Mouse (Mus musculus) c-Kit-positive CD71-positive TER-119-negative erythroid progenitor cells, embryonic 14.5 days (primary cell): ENCODE results near the gene Tmem145.
A peak's percentile ranks its signal among the peaks of the same experiment; 100 is the strongest.

Experiments used
- DNase-seq: peaks from one replicate; pipeline ENCODE4 v3.0.0-alpha.2; 2013; ENCODE audit warnings: low read depth

Gene Tmem145

DNA sequence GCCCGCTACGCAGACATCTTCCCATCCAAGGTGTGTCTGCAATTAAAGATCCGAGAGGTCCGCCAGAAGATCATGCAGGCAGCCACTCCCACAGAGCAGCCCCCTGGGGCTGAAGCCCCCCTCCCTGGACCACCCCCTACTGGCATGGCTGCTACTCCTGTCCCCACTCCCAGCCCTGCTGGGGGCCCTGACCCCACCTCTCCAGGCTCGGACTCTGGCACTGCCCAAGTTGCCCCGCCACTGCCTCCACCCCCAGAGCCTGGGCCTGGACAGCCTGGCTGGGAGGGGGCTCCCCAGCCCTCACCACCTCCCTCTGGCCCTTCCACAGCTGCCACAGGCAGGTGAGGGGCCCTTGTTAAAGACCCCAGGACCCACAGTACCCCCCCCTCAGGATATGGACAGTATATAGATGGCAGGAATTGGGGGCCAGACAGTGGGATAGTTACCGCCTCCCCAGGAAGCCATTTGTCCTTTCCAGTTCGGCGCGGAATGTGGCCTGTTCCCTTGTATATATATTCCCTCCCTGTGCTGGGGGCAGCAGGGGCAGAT, 12.6 kb upstream of the Tmem145 start:
- DNase-seq = no peak

DNA sequence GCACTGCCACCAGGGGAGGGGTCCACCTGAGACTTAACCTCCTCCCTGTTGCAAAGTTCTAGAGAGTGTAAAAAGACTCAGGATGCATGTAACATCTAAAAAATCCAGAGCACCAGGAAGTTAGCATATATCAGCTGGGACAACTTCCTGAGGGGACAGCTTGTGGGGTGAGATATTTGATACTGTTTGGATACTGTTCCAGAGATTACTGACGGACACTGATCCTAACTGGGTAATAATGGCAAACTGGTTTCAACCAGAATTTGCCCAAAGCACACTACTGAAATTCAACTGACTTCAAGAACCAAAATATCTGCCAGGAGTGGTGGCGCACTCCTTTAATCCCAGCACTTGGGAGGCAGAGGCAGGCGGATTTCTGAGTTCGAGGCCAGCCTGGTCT, 11.4 kb upstream of the Tmem145 start:
- DNase-seq = no peak

- no peak for DNase-seq
Measured at GRCm38 (mm10) chr7:25294960-25295722, 10.8 kb upstream of the Tmem145 start.

GRCm38 (mm10) chr7:25296945-25297453, 8.9 kb upstream of the Tmem145 start:
- no peak for DNase-seq

DNA sequence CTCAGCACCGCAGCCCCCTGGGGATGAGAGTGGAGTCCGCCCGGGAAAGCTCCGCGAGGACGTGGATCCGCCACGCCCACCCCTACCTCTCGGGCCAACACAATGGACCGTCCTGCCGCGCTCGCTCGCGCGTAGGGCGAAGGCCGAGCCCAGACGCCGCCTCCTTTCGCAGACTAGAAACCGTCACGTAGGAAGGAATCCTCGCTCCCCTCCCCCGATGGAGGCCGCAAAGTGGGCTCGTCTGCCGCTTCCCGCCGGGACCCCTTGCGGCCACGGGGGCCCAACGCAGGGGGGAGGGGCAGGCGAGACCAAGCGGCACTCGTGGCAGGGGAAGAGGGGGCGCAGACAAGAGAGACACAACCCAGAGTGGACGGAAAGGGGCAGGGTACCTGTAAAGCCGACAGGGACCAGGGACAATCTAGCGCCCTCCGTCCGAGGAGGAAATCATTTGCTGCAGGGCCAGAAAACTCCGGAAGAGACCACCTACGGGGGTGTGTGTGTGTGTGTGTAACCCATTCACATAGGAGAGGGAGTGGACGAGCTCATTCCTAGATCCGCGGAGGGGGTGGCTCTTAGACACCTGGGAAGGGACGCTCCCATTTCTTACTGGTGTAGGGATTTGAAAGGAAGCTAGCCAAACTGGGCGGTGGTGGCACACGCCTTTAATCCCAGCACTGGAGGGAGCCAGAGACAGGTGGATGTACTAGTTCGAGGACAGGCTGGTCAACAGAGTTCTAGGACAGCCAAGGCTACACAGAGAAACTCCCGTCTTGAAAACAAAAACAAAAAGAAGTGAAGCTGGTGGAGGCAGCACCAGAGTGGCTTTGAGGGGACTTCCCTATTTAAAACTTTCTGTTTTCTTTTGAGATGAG, 8.2 kb upstream of the Tmem145 start, which contains the start of gene Pafah1b3:
Gene Pafah1b3, minus strand, starts transcription at position 533 of the 872 bp plus-strand sequence.
- DNase-seq = no peak

DNA sequence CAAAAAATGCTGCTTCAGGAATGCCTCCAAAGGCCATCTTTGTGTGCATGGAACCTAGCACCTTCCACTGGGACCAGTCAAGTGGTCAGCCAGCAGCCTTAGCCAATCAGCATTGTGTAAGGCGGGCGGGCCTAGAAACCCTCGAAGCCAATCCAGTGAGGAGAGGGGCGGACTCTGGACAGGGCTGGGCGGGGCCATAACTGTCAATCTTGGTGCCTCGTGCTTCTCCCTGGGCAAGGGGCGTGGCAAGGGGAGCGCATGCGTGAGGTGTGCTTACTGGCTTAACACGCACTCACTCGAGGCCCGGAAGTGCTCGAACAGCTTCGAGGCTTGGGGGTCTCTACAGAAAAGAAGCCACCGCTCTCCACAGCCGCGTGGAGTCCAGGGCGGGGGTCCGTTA, 4.8 kb upstream of the Tmem145 start, which contains the start of gene Prr19:
Gene Prr19, plus strand, starts transcription at position 349 of the 400 bp plus-strand sequence.
- DNase-seq = no peak

GRCm38 (mm10) chr7:25303003-25303684, 2.8 kb upstream of the Tmem145 start:
- no peak for DNase-seq

GRCm38 (mm10) chr7:25303685-25304006, 2.3 kb upstream of the Tmem145 start:
- no peak for DNase-seq

- no peak for DNase-seq
Measured at GRCm38 (mm10) chr7:25305481-25305880, 425 bp upstream of the Tmem145 start.

DNA sequence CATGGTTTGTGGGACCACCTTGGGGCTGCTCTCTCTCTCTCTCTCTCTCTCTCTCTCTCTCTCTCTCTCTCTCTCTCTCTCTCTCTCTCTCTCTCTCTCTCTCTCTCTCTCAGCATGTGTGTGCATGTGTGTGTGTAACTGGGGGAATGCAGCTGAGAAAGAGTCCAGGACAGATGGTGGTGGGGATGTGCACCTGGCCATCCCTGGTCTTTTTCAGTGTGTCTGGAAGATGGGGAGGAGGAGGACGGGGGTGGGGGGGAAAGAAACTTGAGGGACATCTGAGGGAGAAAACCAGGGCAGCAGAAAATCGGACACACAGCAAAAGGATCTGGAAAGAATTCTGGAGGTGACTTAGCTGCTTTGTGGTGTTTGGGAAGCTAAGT, 699 bp downstream of the Tmem145 start:
- DNase-seq = no peak

- DNase-seq = no peak
Measured at GRCm38 (mm10) chr7:25308702-25309318, 2.9 kb downstream of the Tmem145 start.

DNA sequence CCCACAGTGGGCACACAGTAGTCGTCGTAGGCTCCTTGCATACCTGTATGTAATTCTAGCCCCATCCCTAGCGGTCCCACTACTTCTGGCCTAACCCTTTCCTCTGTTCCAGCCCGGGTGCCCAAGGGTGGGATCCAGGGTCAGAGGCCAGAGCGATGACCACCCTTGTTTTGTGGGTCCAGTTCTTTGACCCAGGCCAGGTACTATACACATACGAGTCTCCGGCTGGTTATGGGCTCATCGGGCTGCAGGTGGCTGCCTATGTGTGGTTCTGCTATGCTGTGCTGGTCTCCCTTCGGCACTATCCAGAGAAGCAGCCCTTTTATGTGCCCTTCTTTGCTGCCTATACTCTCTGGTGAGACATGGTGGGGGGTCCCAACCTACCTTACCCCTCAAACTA, 3.5 kb downstream of the Tmem145 start:
- DNase-seq = no peak

GRCm38 (mm10) chr7:25311193-25311592, 5.3 kb downstream of the Tmem145 start:
- no peak for DNase-seq

GRCm38 (mm10) chr7:25313325-25313724, 7.4 kb downstream of the Tmem145 start:
- DNase-seq = no peak

DNA sequence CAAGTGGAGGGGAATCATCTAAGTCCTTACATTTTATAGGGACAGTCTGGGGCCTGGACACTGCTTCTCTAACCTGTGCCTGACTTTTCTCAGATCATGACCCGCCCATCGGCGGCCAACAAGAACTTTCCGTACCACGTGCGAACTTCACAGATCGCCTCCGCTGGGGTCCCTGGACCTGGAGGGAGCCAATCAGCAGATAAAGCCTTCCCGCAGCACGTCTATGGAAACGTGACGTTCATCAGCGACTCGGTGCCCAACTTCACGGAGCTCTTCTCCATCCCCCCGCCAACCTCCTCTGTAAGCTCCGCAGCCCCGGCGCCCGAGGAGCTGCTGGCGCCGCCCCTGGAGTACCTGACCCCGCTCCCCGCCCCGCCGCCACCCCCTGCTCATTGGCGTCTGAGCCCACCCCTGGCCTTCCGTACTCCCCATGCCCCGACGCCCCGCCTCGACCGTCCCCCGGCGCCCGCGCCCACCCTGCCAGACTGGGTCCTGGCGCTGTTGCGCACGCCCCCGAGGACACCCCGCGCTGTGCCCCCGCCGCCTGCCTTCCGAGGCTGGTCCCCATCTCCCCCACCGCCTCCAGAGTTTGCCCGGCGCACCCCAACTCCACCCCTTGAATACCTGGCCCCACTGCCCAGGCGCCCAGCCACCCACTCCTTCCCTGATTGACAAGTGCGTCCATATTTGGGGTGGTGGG, 8.8 kb downstream of the Tmem145 start:
- no peak for DNase-seq

DNA sequence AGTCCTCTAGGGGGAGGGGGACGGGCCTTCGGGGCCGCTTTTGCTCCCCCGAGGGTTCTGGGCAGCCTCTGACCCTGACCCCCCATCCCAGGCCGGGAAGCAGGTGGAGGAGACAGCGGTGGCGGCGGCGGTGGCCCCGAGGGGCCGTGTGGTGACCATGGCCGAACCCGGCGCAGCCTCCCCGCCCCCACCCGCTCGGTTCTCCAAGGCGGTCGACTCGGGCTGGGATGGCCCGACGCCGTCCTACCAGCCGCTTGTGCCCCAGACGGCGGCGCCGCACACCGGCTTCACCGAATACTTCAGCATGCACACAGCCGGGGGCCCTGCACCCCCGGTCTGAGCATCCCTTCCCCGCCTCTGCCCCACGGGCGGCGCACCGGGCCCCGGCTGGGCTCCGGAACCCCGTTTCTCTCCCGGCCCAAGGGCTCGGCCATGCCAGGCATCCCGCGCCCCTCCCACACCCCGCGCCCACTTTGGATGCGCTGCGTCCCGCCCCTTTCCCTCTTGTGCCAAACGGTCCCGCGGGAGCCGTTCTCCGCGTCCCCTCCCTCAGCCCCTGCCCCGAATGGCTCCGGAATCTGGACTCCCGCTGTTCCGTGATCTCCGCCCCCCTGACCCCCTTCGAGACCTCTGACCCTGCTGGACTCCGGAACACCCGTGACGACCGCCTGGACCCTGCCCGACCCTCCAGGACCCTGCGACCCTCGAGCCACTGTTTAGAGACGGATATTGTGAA, 9.6 kb downstream of the Tmem145 start:
- DNase-seq = no peak

- DNase-seq = peak; percentile 97
Measured at GRCm38 (mm10) chr7:25316532-25317445, 10.9 kb downstream of the Tmem145 start, which contains the start of gene Megf8. Megf8 (plus strand) TSS chr7:25317164.

DNA sequence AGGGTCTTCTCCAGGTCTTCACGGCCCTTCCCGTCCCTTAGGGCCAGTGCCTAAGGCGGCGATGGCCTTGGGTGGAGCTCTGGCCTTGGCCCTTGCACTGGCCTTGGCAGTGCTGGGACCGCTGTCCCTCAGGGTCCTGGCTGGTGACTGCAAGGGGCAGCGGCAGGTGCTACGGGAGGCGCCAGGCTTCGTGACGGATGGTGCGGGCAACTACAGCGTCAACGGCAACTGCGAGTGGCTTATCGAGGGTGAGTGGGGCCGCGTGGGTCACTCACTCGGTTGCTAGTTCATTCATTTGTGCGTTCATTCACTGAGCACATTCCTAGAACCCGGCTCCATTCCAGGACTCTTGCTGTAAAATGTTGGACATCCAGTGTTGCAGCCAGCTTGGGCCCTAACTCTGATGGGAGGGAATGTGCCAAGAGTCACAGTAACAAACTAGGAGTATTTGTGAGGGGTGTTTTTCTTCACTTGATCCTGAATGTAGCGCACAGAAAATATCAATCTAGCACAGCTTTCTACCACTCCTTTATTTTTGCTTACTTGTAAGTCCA, 11.6 kb downstream of the Tmem145 start:
- DNase-seq = no peak

GRCm38 (mm10) chr7:25322058-25322484, 16.2 kb downstream of the Tmem145 start:
- DNase-seq = no peak
